Mouse (Mus musculus) CH12.LX (cell line): ENCODE measurements around the gene Ndufb4. TPM values are rescaled to one million over a fixed set of nuclear protein-coding genes. Genes with fewer than 3 reads are reported as not detected.

Experiments
- DNase-seq: peaks from one replicate; pipeline ENCODE4 v3.0.0-alpha.2; 2013; ENCODE audit errors: extremely low read depth
- H3K27ac ChIP-seq: 2 replicates; pipeline ENCODE4 v1.5.1; 2012; ENCODE audit warnings: low read depth, mild to moderate bottlenecking, control low read depth, moderate library complexity; ENCODE audit not compliant: insufficient read depth
- H3K27me3 ChIP-seq: replicated peaks from 2 replicates; pipeline ENCODE3; 2012; ENCODE audit warnings: inconsistent platforms
- H3K36me3 ChIP-seq, 2 experiments: replicated peaks in 1 of 2; 2 replicates each; pipeline versions ENCODE3 to v1.6.1; 2012; ENCODE audit warnings: inconsistent platforms in 1 of 2, low read length in 1 of 2, mild to moderate bottlenecking in 1 of 2, mixed read lengths in 1 of 2, moderate library complexity in 1 of 2; ENCODE audit not compliant: control insufficient read depth in 1 of 2, insufficient read depth in 1 of 2
- H3K4me1 ChIP-seq, 2 experiments: 2 replicates each; pipeline ENCODE4 v1.6.1; 2012; ENCODE audit warnings: inconsistent platforms in 1 of 2, moderate library complexity in 1 of 2; ENCODE audit not compliant: insufficient read depth in 2 of 2, control insufficient read depth in 1 of 2
- H3K4me2 ChIP-seq: 2 replicates; pipeline ENCODE4 v1.6.1; 2012; ENCODE audit warnings: low read depth, mild to moderate bottlenecking, control low read depth; ENCODE audit not compliant: poor library complexity, insufficient read depth, severe bottlenecking
- H3K4me3 ChIP-seq, 3 experiments: fragments of 150-350 bp in 1 of 3; sonication (generic) in 1 of 3; replicated peaks in 1 of 3; 2 replicates each; pipeline versions ENCODE3 to v1.5.1; 2011 to 2012; ENCODE audit warnings: low read depth in 2 of 3, low read length in 2 of 3, mild to moderate bottlenecking in 2 of 3, moderate library complexity in 2 of 3, control low read depth in 1 of 3, improper control_type of control experiment in 1 of 3, inconsistent platforms in 1 of 3, mixed read lengths in 1 of 3; ENCODE audit not compliant: poor library complexity in 1 of 3
- H3K79me2 ChIP-seq: replicated peaks from 2 replicates; pipeline ENCODE4 v1.6.1; 2012; ENCODE audit warnings: mild to moderate bottlenecking, moderate library complexity; ENCODE audit not compliant: control insufficient read depth, poor library complexity, insufficient read depth, severe bottlenecking; ENCODE audit errors: extremely low read depth
- H3K9ac ChIP-seq: 2 replicates; pipeline ENCODE4 v1.6.1; 2012; ENCODE audit warnings: low read depth, mild to moderate bottlenecking, control low read depth, moderate library complexity; ENCODE audit not compliant: insufficient read depth
- H3K9me3 ChIP-seq: replicated peaks from 2 replicates; pipeline ENCODE3; 2012; ENCODE audit warnings: low read length, inconsistent platforms, mixed read lengths
- BHLHE40 ChIP-seq: IDR thresholded peaks from 2 replicates; pipeline ENCODE4 v1.6.1; 2011; ENCODE audit warnings: mild to moderate bottlenecking, low read depth, low read length, improper control_type of control experiment
- CHD2 ChIP-seq: IDR thresholded peaks from 2 replicates; pipeline ENCODE4 v1.6.1; 2011; ENCODE audit warnings: low read length, improper control_type of control experiment
- CTCF ChIP-seq, 2 experiments: IDR thresholded peaks in 1 of 2; conservative IDR thresholded peaks in 1 of 2; 2 replicates each; pipeline ENCODE4 v1.5.1; 2011 to 2012; ENCODE audit warnings: low read depth in 2 of 2, low read length in 2 of 2, improper control_type of control experiment in 1 of 2, inconsistent platforms in 1 of 2, mild to moderate bottlenecking in 1 of 2, moderate library complexity in 1 of 2
- ELF1 ChIP-seq: IDR thresholded peaks from 2 replicates; pipeline ENCODE4 v1.6.1; 2014; ENCODE audit warnings: low read depth, mild to moderate bottlenecking, inconsistent platforms, low read length, improper control_type of control experiment
- EP300 ChIP-seq: IDR thresholded peaks from 2 replicates; pipeline ENCODE4 v1.6.1; 2011; ENCODE audit warnings: low read length, improper control_type of control experiment
- HCFC1 ChIP-seq: IDR thresholded peaks from 2 replicates; pipeline ENCODE4 v1.6.1; 2012; ENCODE audit warnings: low read depth, mild to moderate bottlenecking, inconsistent platforms, low read length, improper control_type of control experiment
- KAT2A ChIP-seq: IDR thresholded peaks from 2 replicates; pipeline ENCODE4 v1.6.1; 2012; ENCODE audit warnings: low read length, improper control_type of control experiment, inconsistent platforms; ENCODE audit not compliant: insufficient replicate concordance
- MEF2A ChIP-seq: IDR thresholded peaks from 2 replicates; pipeline ENCODE4 v1.6.1; 2014; ENCODE audit warnings: low read depth, mild to moderate bottlenecking, inconsistent platforms, low read length, improper control_type of control experiment, borderline replicate concordance
- MYC ChIP-seq: IDR thresholded peaks from 2 replicates; pipeline ENCODE4 v1.6.1; 2011; ENCODE audit warnings: low read depth, mild to moderate bottlenecking, improper control_type of control experiment, low read length
- NRF1 ChIP-seq: IDR thresholded peaks from 2 replicates; pipeline ENCODE4 v1.6.1; 2014; ENCODE audit warnings: low read depth, mild to moderate bottlenecking, inconsistent platforms, low read length, improper control_type of control experiment, moderate library complexity
- POLR2A ChIP-seq: IDR thresholded peaks from 2 replicates; pipeline ENCODE4 v1.6.1; 2011; ENCODE audit warnings: low read depth, mild to moderate bottlenecking, improper control_type of control experiment, low read length
- POLR2AphosphoS2 ChIP-seq: IDR thresholded peaks from 2 replicates; pipeline ENCODE4 v1.6.1; 2011; ENCODE audit warnings: low read depth, low read length, improper control_type of control experiment
- RCOR1 ChIP-seq: conservative IDR thresholded peaks from 2 replicates; pipeline ENCODE4 v1.6.1; 2012; ENCODE audit warnings: low read depth, mild to moderate bottlenecking, inconsistent platforms, low read length, improper control_type of control experiment
- SMC3 ChIP-seq: IDR thresholded peaks from 2 replicates; pipeline ENCODE4 v1.6.1; 2011; ENCODE audit warnings: low read depth, low read length, improper control_type of control experiment
- TBP ChIP-seq: conservative IDR thresholded peaks from 2 replicates; pipeline ENCODE4 v1.6.1; 2011; ENCODE audit warnings: low read depth, low read length, improper control_type of control experiment
- USF1 ChIP-seq: IDR thresholded peaks from 2 replicates; pipeline ENCODE4 v1.6.1; 2014; ENCODE audit warnings: low read depth, mild to moderate bottlenecking, inconsistent platforms, low read length, improper control_type of control experiment
- USF2 ChIP-seq: conservative IDR thresholded peaks from 2 replicates; pipeline ENCODE4 v1.6.1; 2011; ENCODE audit warnings: low read depth, low read length, improper control_type of control experiment
- ZC3H11A ChIP-seq: IDR thresholded peaks from 2 replicates; pipeline ENCODE4 v1.6.1; 2012; ENCODE audit warnings: low read depth, mild to moderate bottlenecking, inconsistent platforms, low read length, improper control_type of control experiment
- ZKSCAN1 ChIP-seq: IDR thresholded peaks from 2 replicates; pipeline ENCODE4 v1.6.1; 2012; ENCODE audit warnings: low read depth, inconsistent platforms, low read length, improper control_type of control experiment, borderline replicate concordance
- dilution Hi-C: fragments of 300-500 bp; cut with MboI; formaldehyde crosslinking; loops from 2 replicates; pipeline ENCODE4 v1.14.3; 2020; ENCODE audit warnings: low sequenced_read_pairs; ENCODE audit not compliant: extremely low pct_unique_long_range_greater_than_20kb, extremely low pct_ligation_motif_present
- in situ Hi-C: fragments of 300-500 bp; cut with MboI; formaldehyde crosslinking; loops from 3 replicates; pipeline ENCODE4 v1.14.3; 2019; ENCODE audit warnings: low sequenced_read_pairs, low pct_ligation_motif_present, low pct_unique_long_range_greater_than_20kb, mixed read lengths
- polyA plus RNA-seq: library from polyadenylated mRNA; unstranded; fragments of >175 nt; gene quantifications from 2 replicates; pipeline ENCODE4 v1.2.1, GENCODE M21; 2012; ENCODE audit warnings: low read depth; ENCODE audit not compliant: insufficient read length
- total RNA-seq, 2 experiments: library from RNA; depleted of rRNA; stranded (reverse); fragments of 300-350 nt in 1 of 2; fragments of >200 nt in 1 of 2; gene quantifications; 2 replicates each; pipeline ENCODE4 v1.2.3; 2012 to 2014

The Ndufb4 gene
- total and polyA plus RNA-seq, 3 experiments, result 51.8 to 97.4 (median 70.7) TPM

- no peaks in the 10 kb centered on the region for H3K36me3 ChIP-seq
- H3K4me1 ChIP-seq, result 0 out of 4 replicates have a peak, but pooled peaks cover 3 to 6% of the 10 kb centered on the region in 2 experiments
- dilution Hi-C loops, result no loop called here
- no peaks in the 10 kb centered on the region for H3K9me3 ChIP-seq
- in situ Hi-C loops, result no loop called here
- TF ChIP-seq ELF1 (no peak), MEF2A (no peak), KAT2A (no peak), USF1 (no peak), ZKSCAN1 (no peak), NRF1 (no peak), POLR2AphosphoS2 (no peak), TBP (no peak), SMC3 (no peak), USF2 (no peak), HCFC1 (no peak), CTCF (conservative IDR thresholded peaks at IDR 0.05 in 1 of 2, IDR thresholded peaks at IDR 0.05 in 1 of 2; ENCODE audit: low read depth in 2 of 2, low read length in 2 of 2) (no peak)
- no peak for DNase-seq
- H3K79me2 ChIP-seq, result no peaks in the 10 kb centered on the region
- no peak overlapping the region for H3K4me3 ChIP-seq
- H3K27me3 ChIP-seq, result no peaks in the 10 kb centered on the region
- H3K9ac ChIP-seq, result no peak overlapping the region
- H3K4me2 ChIP-seq, result no peak overlapping the region
- H3K27ac ChIP-seq, result no peak overlapping the region
Measured at GRCm38 (mm10) chr16:37634578-37634977, 19.7 kb downstream of the Ndufb4 start.

- no peak overlapping the region for H3K9ac ChIP-seq
- H3K36me3 ChIP-seq, result no peaks in the 10 kb centered on the region
- no peaks in the 10 kb centered on the region for H3K27me3 ChIP-seq
- 0 out of 4 replicates have a peak, but pooled peaks cover 3 to 4% of the 10 kb centered on the region in 2 experiments for H3K4me1 ChIP-seq
- DNase-seq, result no peak
- in situ Hi-C loops (no loop called here), dilution Hi-C loops (no loop called here)
- H3K9me3 ChIP-seq, result no peaks in the 10 kb centered on the region
- H3K27ac ChIP-seq, result no peak overlapping the region
- no peak overlapping the region for H3K4me2 ChIP-seq
- no peak overlapping the region for H3K4me3 ChIP-seq
- no peaks in the 10 kb centered on the region for H3K79me2 ChIP-seq
- no peak for TF ChIP-seq ZC3H11A
- TF ChIP-seq CHD2, result no peak
- TF ChIP-seq EP300, result no peak
- TF ChIP-seq RCOR1, result no peak
- no peak for TF ChIP-seq MYC
- no peak for TF ChIP-seq POLR2A
- no peak for TF ChIP-seq BHLHE40
- no peak for TF ChIP-seq NRF1
Measured at GRCm38 (mm10) chr16:37629011-37629410, 25.2 kb downstream of the Ndufb4 start.
